Mouse (Mus musculus) C2C12 (cell line): ENCODE data around the gene Rtl10. TPM values are rescaled to one million over a fixed set of nuclear protein-coding genes. Genes with fewer than 3 reads are reported as not detected.
A peak's percentile ranks its signal among the peaks of the same experiment; 100 is the strongest.

Experiments
- H3K27me3 ChIP-seq: one replicate; pipeline ENCODE4 v1.6.1; 2011; ENCODE audit not compliant: control insufficient read depth, insufficient read depth, insufficient read length
- H3K36me3 ChIP-seq: one replicate; pipeline ENCODE4 v1.6.1; 2011; ENCODE audit not compliant: control insufficient read depth, insufficient read depth
- H3K4me3 ChIP-seq: one replicate; pipeline ENCODE4 v1.5.1; 2011; ENCODE audit warnings: mild to moderate bottlenecking, control low read depth; ENCODE audit not compliant: poor library complexity, insufficient read depth, severe bottlenecking
- H3K79me2 ChIP-seq: one replicate; pipeline ENCODE4 v1.6.1; 2011; ENCODE audit not compliant: control insufficient read depth, insufficient read depth
- H3K79me3 ChIP-seq: one replicate; pipeline ENCODE4 v1.6.1; 2011; ENCODE audit warnings: low read depth, control low read depth
- H3ac ChIP-seq: one replicate; pipeline ENCODE3; 2011; ENCODE audit warnings: low read depth; ENCODE audit not compliant: control insufficient read depth, insufficient read length
- CEBPB ChIP-seq: IDR thresholded peaks from one replicate; pipeline ENCODE4 v1.6.1; 2011; ENCODE audit warnings: low read depth, mild to moderate bottlenecking, control low read depth, moderate library complexity
- CTCF ChIP-seq: IDR thresholded peaks from one replicate; pipeline ENCODE4 v1.5.1; 2011; ENCODE audit not compliant: control insufficient read depth, insufficient read depth, insufficient read length
- FOSL1 ChIP-seq: IDR thresholded peaks from one replicate; pipeline ENCODE4 v1.8.0; 2011; ENCODE audit warnings: mild to moderate bottlenecking, low read length; ENCODE audit not compliant: poor library complexity, insufficient read depth, severe bottlenecking
- MAX ChIP-seq: IDR thresholded peaks from one replicate; pipeline ENCODE4 v1.6.1; 2011; ENCODE audit warnings: mild to moderate bottlenecking, control low read depth
- MYOD1 ChIP-seq: IDR thresholded peaks from one replicate; pipeline ENCODE4 v1.6.1; 2011; ENCODE audit warnings: low read depth; ENCODE audit not compliant: control insufficient read depth, insufficient read length
- MYOG ChIP-seq: IDR thresholded peaks from one replicate; pipeline ENCODE4 v1.6.1; 2011; ENCODE audit not compliant: control insufficient read depth, insufficient read length; ENCODE audit errors: extremely low read depth
- USF1 ChIP-seq: IDR thresholded peaks from one replicate; pipeline ENCODE4 v1.6.1; 2011; ENCODE audit warnings: low read depth, mild to moderate bottlenecking, control low read depth, moderate library complexity
- polyA plus RNA-seq: library from polyadenylated mRNA; unstranded; fragments of >200 nt; fragmentation: generic; extraction: Trizol; gene quantifications from one replicate; pipeline ENCODE4 v1.2.1, GENCODE M21; 2012; ENCODE audit warnings: missing spikeins

Rtl10 gene
- polyA plus RNA-seq, 1 experiment, result 10.6 TPM

- no peaks in the 10 kb centered on the region for H3K79me3 ChIP-seq
- H3ac ChIP-seq, result no peak overlapping the region
- no peak for TF ChIP-seq CTCF
- TF ChIP-seq MAX, result no peak
- no peak for TF ChIP-seq FOSL1
- TF ChIP-seq USF1, result no peak
- no peaks in the 10 kb centered on the region for H3K36me3 ChIP-seq
- H3K79me2 ChIP-seq, result no peaks in the 10 kb centered on the region
- H3K4me3 ChIP-seq, result no peak overlapping the region
- H3K27me3 ChIP-seq, result no peaks in the 10 kb centered on the region
Observed at GRCm38 (mm10) chr16:18490894-18491293, 7.8 kb upstream of the Rtl10 start.

GRCm38 (mm10) chr16:18497865-18498515 lies 711 bp upstream of the Rtl10 start:
- H3K79me2 ChIP-seq, result peaks cover 36% of the 10 kb centered on the region
- TF ChIP-seq FOSL1 (no peak), MAX (no peak), MYOD1 (peak; percentile 11)
- H3K79me3 ChIP-seq, result peaks cover 15% of the 10 kb centered on the region
- H3K36me3 ChIP-seq, result peaks cover 27% of the 10 kb centered on the region
- peak overlapping the region; percentile 92 for H3ac ChIP-seq
- H3K27me3 ChIP-seq, result no peaks in the 10 kb centered on the region
- H3K4me3 ChIP-seq, result peak overlapping the region; percentile 77

GRCm38 (mm10) chr16:18498996-18499395 lies 295 bp downstream of the Rtl10 start:
- TF ChIP-seq MYOG (no peak), USF1 (no peak), MYOD1 (no peak), MAX (peak; percentile 0), CTCF (no peak), CEBPB (no peak)
- Histone ChIP-seq H3K79me3 (peaks cover 15% of the 10 kb centered on the region), H3K36me3 (peaks cover 36% of the 10 kb centered on the region), H3K79me2 (peaks cover 36% of the 10 kb centered on the region), H3K4me3 (peak overlapping the region; percentile 77), H3K27me3 (no peaks in the 10 kb centered on the region), H3ac (peak overlapping the region; percentile 74)

GRCm38 (mm10) chr16:18501531-18501930 lies 2.8 kb downstream of the Rtl10 start:
- H3K79me2 ChIP-seq, result peaks cover 36% of the 10 kb centered on the region
- H3ac ChIP-seq, result no peak overlapping the region
- H3K4me3 ChIP-seq, result no peak overlapping the region
- TF ChIP-seq MYOD1 (no peak), CTCF (no peak), FOSL1 (no peak), MYOG (no peak), MAX (no peak), USF1 (no peak), CEBPB (no peak)
- peaks cover 15% of the 10 kb centered on the region for H3K79me3 ChIP-seq
- no peaks in the 10 kb centered on the region for H3K27me3 ChIP-seq
- peaks cover 38% of the 10 kb centered on the region for H3K36me3 ChIP-seq

GRCm38 (mm10) chr16:18503566-18504342 lies 5.1 kb downstream of the Rtl10 start:
- TF ChIP-seq CEBPB, result no peak
- TF ChIP-seq MYOG, result no peak
- TF ChIP-seq USF1, result no peak
- no peak for TF ChIP-seq CTCF
- no peak for TF ChIP-seq MAX
- TF ChIP-seq FOSL1, result no peak
- no peak for TF ChIP-seq MYOD1
- Histone ChIP-seq H3K36me3 (peaks cover 38% of the 10 kb centered on the region), H3K79me3 (peaks cover 15% of the 10 kb centered on the region), H3K79me2 (peaks cover 34% of the 10 kb centered on the region), H3ac (no peak overlapping the region), H3K27me3 (no peaks in the 10 kb centered on the region), H3K4me3 (no peak overlapping the region)

- Histone ChIP-seq H3K79me3 (peaks cover 2% of the 10 kb centered on the region), H3K4me3 (no peak overlapping the region), H3K27me3 (no peaks in the 10 kb centered on the region), H3ac (no peak overlapping the region), H3K79me2 (peaks cover 5% of the 10 kb centered on the region), H3K36me3 (peaks cover 23% of the 10 kb centered on the region)
- TF ChIP-seq FOSL1 (no peak), MYOG (no peak), USF1 (no peak), MAX (no peak), CTCF (no peak), CEBPB (no peak)
Observed at GRCm38 (mm10) chr16:18506524-18507199, 8.0 kb downstream of the Rtl10 start.
